Mouse (Mus musculus) myocyte (in vitro differentiated cells): ENCODE results near the gene Mrpl45. TPM values are rescaled to one million over a fixed set of nuclear protein-coding genes. Genes with fewer than 3 reads are reported as not detected.
"Not testable (repeated sequence)": the region's sequence is repeated elsewhere in the genome, so short reads cannot be mapped to it uniquely, and the experiment has no call there.

Experiments
- H3K27me3 ChIP-seq: one replicate; pipeline ENCODE4 v1.6.1; 2011; ENCODE audit not compliant: control insufficient read depth, insufficient read depth, insufficient read length
- H3K36me3 ChIP-seq: one replicate; pipeline ENCODE4 v1.6.1; 2011; ENCODE audit not compliant: control insufficient read depth, insufficient read depth
- H3K4me2 ChIP-seq: one replicate; pipeline ENCODE4 v1.6.1; 2011; ENCODE audit warnings: low read depth, control low read depth
- H3K4me3 ChIP-seq: one replicate; pipeline ENCODE4 v1.5.1; 2011; ENCODE audit warnings: mild to moderate bottlenecking, control low read depth, moderate library complexity
- H3K79me2 ChIP-seq: one replicate; pipeline ENCODE4 v1.6.1; 2011; ENCODE audit not compliant: control insufficient read depth, insufficient read depth
- H3ac ChIP-seq: one replicate; pipeline ENCODE4 v1.6.1; 2011; ENCODE audit not compliant: control insufficient read depth, insufficient read length
- CEBPB ChIP-seq: IDR thresholded peaks from 2 replicates; pipeline ENCODE4 v1.6.1; 2011; ENCODE audit warnings: mild to moderate bottlenecking, moderate library complexity; ENCODE audit not compliant: poor library complexity, insufficient read depth, severe bottlenecking
- E2F4 ChIP-seq: IDR thresholded peaks from one replicate; pipeline ENCODE4 v1.6.1; 2011; ENCODE audit warnings: mild to moderate bottlenecking, control low read depth, moderate library complexity; ENCODE audit not compliant: insufficient read depth
- MAX ChIP-seq: IDR thresholded peaks from one replicate; pipeline ENCODE4 v1.6.1; 2011; ENCODE audit warnings: low read depth, mild to moderate bottlenecking, control low read depth
- MYOD1 ChIP-seq, 3 experiments: IDR thresholded peaks; one replicate each; pipeline ENCODE4 v1.6.1; 2011; ENCODE audit warnings: control low read depth in 2 of 3, low read depth in 2 of 3, mild to moderate bottlenecking in 2 of 3, moderate library complexity in 1 of 3; ENCODE audit not compliant: insufficient read length in 2 of 3, control insufficient read depth in 1 of 3
- MYOG ChIP-seq, 3 experiments: IDR thresholded peaks; one replicate each; pipeline ENCODE4 v1.6.1; 2011; ENCODE audit warnings: control low read depth in 2 of 3, low read depth in 2 of 3, mild to moderate bottlenecking in 2 of 3; ENCODE audit not compliant: insufficient read length in 2 of 3, control insufficient read depth in 1 of 3, insufficient read depth in 1 of 3
- POLR2A ChIP-seq: IDR thresholded peaks from one replicate; pipeline ENCODE4 v1.6.1; 2011; ENCODE audit warnings: low read depth, mild to moderate bottlenecking, control low read depth, moderate library complexity; ENCODE audit not compliant: insufficient read length
- POLR2AphosphoS2 ChIP-seq: IDR thresholded peaks from one replicate; pipeline ENCODE4 v1.6.1; 2011; ENCODE audit warnings: low read depth, control low read depth; ENCODE audit not compliant: insufficient read length
- REST ChIP-seq: IDR thresholded peaks from one replicate; pipeline ENCODE4 v1.6.1; 2011; ENCODE audit warnings: mild to moderate bottlenecking, control low read depth, moderate library complexity; ENCODE audit not compliant: insufficient read depth, insufficient read length
- SRF ChIP-seq: IDR thresholded peaks from one replicate; pipeline ENCODE4 v1.6.1; 2011; ENCODE audit warnings: low read depth; ENCODE audit not compliant: control insufficient read depth, insufficient read length
- TCF12 ChIP-seq: IDR thresholded peaks from one replicate; pipeline ENCODE4 v1.6.1; 2011; ENCODE audit warnings: mild to moderate bottlenecking, control low read depth; ENCODE audit not compliant: poor library complexity, insufficient read depth, severe bottlenecking
- TCF3 ChIP-seq: IDR thresholded peaks from one replicate; pipeline ENCODE4 v1.6.1; 2011; ENCODE audit warnings: low read depth, control low read depth; ENCODE audit not compliant: insufficient read length
- USF1 ChIP-seq: IDR thresholded peaks from one replicate; pipeline ENCODE4 v1.6.1; 2011; ENCODE audit warnings: low read depth, mild to moderate bottlenecking, control low read depth, moderate library complexity
- polyA plus RNA-seq: library from polyadenylated mRNA; unstranded; fragments of >200 nt; fragmentation: generic; extraction: Trizol; gene quantifications from one replicate; pipeline ENCODE4 v1.2.1, GENCODE M21; 2012; ENCODE audit warnings: missing spikeins

Mrpl45 gene
- polyA plus RNA-seq, 1 experiment, result 36.3 TPM

GRCm38 (mm10) chr11:97354646-97355045 lies 39.1 kb downstream of the Mrpl45 start:
- no peaks in the 10 kb centered on the region for H3K36me3 ChIP-seq
- H3K79me2 ChIP-seq, result no peaks in the 10 kb centered on the region
- H3K4me2 ChIP-seq, result no peak overlapping the region
- no peaks in the 10 kb centered on the region for H3K27me3 ChIP-seq
- H3ac ChIP-seq, result no peak overlapping the region
- H3K4me3 ChIP-seq, result no peak overlapping the region
- no peak for TF ChIP-seq REST
- no peak for TF ChIP-seq MYOG (IDR thresholded peaks at IDR 0.05; ENCODE audit: control insufficient read depth in 1 of 3, insufficient read depth in 1 of 3, insufficient read length in 2 of 3, low read depth in 2 of 3)
- no peak for TF ChIP-seq POLR2A
- no peak for TF ChIP-seq TCF12
- no peak for TF ChIP-seq E2F4
- TF ChIP-seq MYOD1 (IDR thresholded peaks at IDR 0.05; ENCODE audit: control insufficient read depth in 1 of 3, insufficient read length in 2 of 3, low read depth in 2 of 3), result no peak
- no peak for TF ChIP-seq USF1
- TF ChIP-seq TCF3, result no peak
- TF ChIP-seq SRF, result no peak
- no peak for TF ChIP-seq MAX

- H3K4me3 ChIP-seq, result no peak overlapping the region
- H3ac ChIP-seq, result no peak overlapping the region
- H3K36me3 ChIP-seq, result no peaks in the 10 kb centered on the region
- no peak overlapping the region for H3K4me2 ChIP-seq
- no peak for TF ChIP-seq CEBPB
- no peak for TF ChIP-seq SRF
- no peak for TF ChIP-seq REST
- TF ChIP-seq TCF12, result no peak
- TF ChIP-seq TCF3, result no peak
- no peak for TF ChIP-seq POLR2AphosphoS2
- no peak for TF ChIP-seq USF1
- no peak for TF ChIP-seq POLR2A
- no peak for TF ChIP-seq MAX
- no peaks in the 10 kb centered on the region for H3K79me2 ChIP-seq
- H3K27me3 ChIP-seq, result no peaks in the 10 kb centered on the region
These were observed 39.7 kb downstream of the Mrpl45 start for GRCm38 (mm10) chr11:97355247-97355646.

GRCm38 (mm10) chr11:97357663-97358062 lies 42.1 kb downstream of the Mrpl45 start:
- H3ac ChIP-seq, H3K36me3 ChIP-seq, H3K79me2 ChIP-seq, H3K27me3 ChIP-seq, H3K4me3 ChIP-seq: not testable (repeated sequence)
- H3K4me2 ChIP-seq, result peak overlapping the region; percentile 32

GRCm38 (mm10) chr11:97361948-97362648 lies 46.6 kb downstream of the Mrpl45 start, which contains the start of gene Socs7:
Gene Socs7, plus strand, starts transcription at chr11:97362551.
- Histone ChIP-seq H3K27me3 (no peaks in the 10 kb centered on the region), H3K79me2 (peaks cover 41% of the 10 kb centered on the region), H3K4me3 (peak within 1 kb of the TSS; percentile 77), H3K36me3 (no peaks in the 10 kb centered on the region), H3K4me2 (peak within 1 kb of the TSS; percentile 99), H3ac (peak within 1 kb of the TSS; percentile 85)
- peak in 1 of 3 experiments; percentile 9 for TF ChIP-seq MYOD1 (IDR thresholded peaks at IDR 0.05; ENCODE audit: control insufficient read depth in 1 of 3, insufficient read length in 2 of 3, low read depth in 2 of 3)
- peak; percentile 82 for TF ChIP-seq POLR2A
- no peak for TF ChIP-seq CEBPB
- peak in 1 of 3 experiments; percentile 10 for TF ChIP-seq MYOG (IDR thresholded peaks at IDR 0.05; ENCODE audit: control insufficient read depth in 1 of 3, insufficient read depth in 1 of 3, insufficient read length in 2 of 3, low read depth in 2 of 3)
- TF ChIP-seq POLR2AphosphoS2, result peak; percentile 90
- no peak for TF ChIP-seq REST

GRCm38 (mm10) chr11:97362649-97362942 lies 47.1 kb downstream of the Mrpl45 start:
- Histone ChIP-seq H3K4me3 (peak overlapping the region; percentile 77), H3ac (peak overlapping the region; percentile 85), H3K79me2 (peaks cover 46% of the 10 kb centered on the region), H3K4me2 (no peak overlapping the region), H3K27me3 (no peaks in the 10 kb centered on the region), H3K36me3 (no peaks in the 10 kb centered on the region)
- TF ChIP-seq POLR2A (no peak), E2F4 (no peak), TCF3 (no peak), MYOG (IDR thresholded peaks at IDR 0.05; ENCODE audit: control insufficient read depth in 1 of 3, insufficient read depth in 1 of 3, insufficient read length in 2 of 3, low read depth in 2 of 3) (peak in 1 of 3 experiments; percentile 1), MYOD1 (IDR thresholded peaks at IDR 0.05; ENCODE audit: control insufficient read depth in 1 of 3, insufficient read length in 2 of 3, low read depth in 2 of 3) (peak in 1 of 3 experiments; percentile 18)
